Mouse (Mus musculus): ENCODE data around the gene Slc3a2. TPM values are rescaled to one million over a fixed set of nuclear protein-coding genes. Genes with fewer than 3 reads are reported as not detected.
"Not testable (repeated sequence)": the region's sequence is repeated elsewhere in the genome, so short reads cannot be mapped to it uniquely, and the experiment has no call there.

Gene Slc3a2
- polyA plus RNA-seq, 1 experiment, result 200 TPM

GRCm38 (mm10) chr19:8721378-8721777, 1.8 kb downstream of the Slc3a2 start:
- peak overlapping the region; percentile 86; the same call in 1 of the 2 replicates for H3K4me3 ChIP-seq (ENCODE audit: insufficient read depth, low read length)

GRCm38 (mm10) chr19:8719037-8719436, 4.1 kb downstream of the Slc3a2 start:
- not testable (repeated sequence) for H3K27ac ChIP-seq (ENCODE audit: insufficient read depth, low read length); H3K4me3 ChIP-seq (ENCODE audit: insufficient read depth, low read length); H3K4me1 ChIP-seq (ENCODE audit: control insufficient read depth, insufficient read depth, low read length)
- TF ChIP-seq CTCF (IDR thresholded peaks at IDR 0.05; ENCODE audit: extremely low read depth, insufficient read depth, low read length), result peak; percentile 9; the same call in 1 of the 2 replicates

More at GRCm38 (mm10) chr19:8721378-8721777, 1.8 kb downstream of the Slc3a2 start:
- H3K4me1 ChIP-seq (ENCODE audit: control insufficient read depth, insufficient read depth, low read length), result 0 out of 2 replicates have a peak, but pooled peaks cover 2% of the 10 kb centered on the region
- H3K27ac ChIP-seq (ENCODE audit: insufficient read depth, low read length), result no peak overlapping the region
- TF ChIP-seq CTCF (IDR thresholded peaks at IDR 0.05; ENCODE audit: extremely low read depth, insufficient read depth, low read length) (no peak), POLR2A (IDR thresholded peaks at IDR 0.05; ENCODE audit: extremely low read depth, insufficient read depth, low read length) (no peak)

DNA sequence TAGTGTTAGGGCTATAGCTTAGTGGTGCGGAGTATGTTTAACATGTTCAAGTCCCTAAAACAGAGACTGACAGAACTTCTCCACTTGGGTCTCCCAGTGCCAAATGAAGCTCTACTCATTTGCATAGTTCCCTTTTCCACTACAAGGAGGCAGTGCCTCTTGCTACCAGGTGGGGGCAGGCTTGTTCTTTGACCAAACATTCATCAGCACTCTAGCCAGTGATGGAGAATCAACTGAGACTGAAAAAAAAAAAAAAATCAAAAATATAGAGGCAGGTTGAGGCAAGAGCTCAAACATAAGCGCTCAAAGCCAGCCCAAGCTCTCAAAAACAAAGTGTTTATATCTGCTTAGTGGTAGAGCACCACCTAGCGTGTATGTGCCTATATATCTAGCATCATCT, 4.8 kb downstream of the Slc3a2 start:
- TF ChIP-seq POLR2A (IDR thresholded peaks at IDR 0.05; ENCODE audit: extremely low read depth, insufficient read depth, low read length), result no peak
- TF ChIP-seq CTCF (IDR thresholded peaks at IDR 0.05; ENCODE audit: extremely low read depth, insufficient read depth, low read length), result peak; percentile 66
- Histone ChIP-seq H3K4me1 (ENCODE audit: control insufficient read depth, insufficient read depth, low read length) (peaks cover 4% of the 10 kb centered on the region; the same call in 1 of the 2 replicates), H3K27ac (ENCODE audit: insufficient read depth, low read length) (no peak overlapping the region), H3K4me3 (ENCODE audit: insufficient read depth, low read length) (no peak overlapping the region)

- TF ChIP-seq POLR2A (IDR thresholded peaks at IDR 0.05; ENCODE audit: extremely low read depth, insufficient read depth, low read length), result no peak
- Histone ChIP-seq H3K4me3 (ENCODE audit: insufficient read depth, low read length) (no peak overlapping the region), H3K27ac (ENCODE audit: insufficient read depth, low read length) (no peak overlapping the region), H3K4me1 (ENCODE audit: control insufficient read depth, insufficient read depth, low read length) (peaks cover 6% of the 10 kb centered on the region; the same call in 1 of the 2 replicates)
Measured at GRCm38 (mm10) chr19:8716767-8717475, 6.2 kb downstream of the Slc3a2 start.

DNA sequence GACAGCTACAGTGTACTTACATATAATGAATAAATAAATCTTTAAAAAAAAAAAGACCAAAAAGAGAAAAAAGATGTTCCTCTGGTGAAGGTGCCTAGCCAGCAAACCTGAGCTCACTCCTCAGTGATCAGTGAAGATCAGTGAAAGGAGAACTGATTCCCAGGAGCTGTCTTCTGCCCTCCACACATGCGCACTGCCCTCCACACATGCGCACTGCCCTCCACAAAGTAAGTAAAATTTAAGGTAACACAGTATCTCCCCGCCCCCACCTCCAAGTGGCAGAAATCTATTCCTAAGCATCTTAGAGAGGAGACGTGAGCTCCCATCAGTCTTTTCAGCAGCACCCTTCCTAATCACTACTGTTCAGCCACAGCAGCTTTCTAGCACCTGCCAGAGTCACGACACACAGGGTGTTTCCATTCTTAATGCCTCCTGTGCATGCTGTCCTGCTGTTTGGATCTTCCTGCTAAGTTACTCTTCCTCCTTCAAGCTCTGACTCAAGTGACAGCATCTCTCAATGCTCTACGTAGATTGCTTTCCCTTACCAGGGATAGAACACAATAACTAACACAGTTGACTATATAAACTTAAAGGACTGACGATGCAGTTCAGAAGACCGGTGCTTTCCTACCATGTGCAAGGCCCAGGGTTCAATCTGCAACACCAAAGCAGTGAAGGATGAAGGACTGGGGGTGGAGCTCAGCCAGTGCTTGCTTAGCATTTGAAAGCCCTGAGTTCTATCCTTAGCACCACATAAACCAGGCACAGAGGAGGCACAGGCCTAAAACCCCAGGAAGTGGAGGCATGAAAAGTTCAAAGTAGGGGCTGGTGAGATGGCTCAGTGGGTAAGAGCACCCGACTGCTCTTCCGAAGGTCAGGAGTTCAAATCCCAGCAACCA, 7.1 kb downstream of the Slc3a2 start:
- Histone ChIP-seq H3K4me1 (ENCODE audit: control insufficient read depth, insufficient read depth, low read length) (peaks cover 9% of the 10 kb centered on the region; the same call in 1 of the 2 replicates), H3K27ac (ENCODE audit: insufficient read depth, low read length) (no peak overlapping the region), H3K4me3 (ENCODE audit: insufficient read depth, low read length) (no peak overlapping the region)
- no peak for TF ChIP-seq CTCF (IDR thresholded peaks at IDR 0.05; ENCODE audit: extremely low read depth, insufficient read depth, low read length)
- no peak for TF ChIP-seq POLR2A (IDR thresholded peaks at IDR 0.05; ENCODE audit: extremely low read depth, insufficient read depth, low read length)

GRCm38 (mm10) chr19:8714653-8715481, 8.3 kb downstream of the Slc3a2 start:
- peaks cover 10% of the 10 kb centered on the region; the same call in 1 of the 2 replicates for H3K4me1 ChIP-seq (ENCODE audit: control insufficient read depth, insufficient read depth, low read length)
- no peak for TF ChIP-seq POLR2A (IDR thresholded peaks at IDR 0.05; ENCODE audit: extremely low read depth, insufficient read depth, low read length)
- TF ChIP-seq CTCF (IDR thresholded peaks at IDR 0.05; ENCODE audit: extremely low read depth, insufficient read depth, low read length), result no peak
- no peak overlapping the region for H3K27ac ChIP-seq (ENCODE audit: insufficient read depth, low read length)
- no peak overlapping the region for H3K4me3 ChIP-seq (ENCODE audit: insufficient read depth, low read length)

DNA sequence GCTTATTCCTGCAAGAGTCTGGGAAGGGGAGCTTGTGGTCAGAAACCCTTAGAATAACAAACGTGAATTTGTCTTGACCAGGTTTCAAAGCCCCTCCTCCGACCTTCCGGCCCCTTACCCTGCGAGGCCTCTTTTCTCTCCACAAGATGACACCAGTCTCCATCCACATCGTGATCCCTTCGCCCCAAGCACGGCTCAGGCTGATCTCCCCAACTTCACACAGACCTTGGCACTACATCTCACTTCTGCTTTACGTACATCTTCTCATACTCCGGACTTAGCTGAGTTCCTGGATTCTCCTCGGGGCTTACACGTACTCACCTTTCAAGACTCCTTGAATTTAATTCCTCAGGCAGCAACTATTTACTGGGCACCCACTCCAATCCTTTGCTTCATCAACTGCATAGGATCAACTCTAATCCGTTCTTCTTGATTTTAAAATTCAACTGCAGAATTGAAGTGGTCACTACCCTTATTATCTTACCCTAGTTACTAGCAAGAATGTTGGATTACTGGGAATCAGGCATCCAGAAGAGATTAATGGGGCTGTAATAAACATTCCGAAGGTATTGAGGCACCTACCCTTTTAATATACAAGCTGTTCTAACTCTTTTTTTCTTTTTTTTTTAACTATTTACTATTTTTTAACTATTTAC, 9.0 kb downstream of the Slc3a2 start:
- H3K27ac ChIP-seq (ENCODE audit: insufficient read depth, low read length), result peak overlapping the region; percentile 5; the same call in 1 of the 2 replicates

GRCm38 (mm10) chr19:8713306-8713996, 9.7 kb downstream of the Slc3a2 start:
- Histone ChIP-seq H3K27ac (ENCODE audit: insufficient read depth, low read length) (peak overlapping the region; percentile 93), H3K4me3 (ENCODE audit: insufficient read depth, low read length) (peak overlapping the region; percentile 97), H3K4me1 (ENCODE audit: control insufficient read depth, insufficient read depth, low read length) (peaks cover 10% of the 10 kb centered on the region; the same call in 1 of the 2 replicates)
- TF ChIP-seq CTCF (IDR thresholded peaks at IDR 0.05; ENCODE audit: extremely low read depth, insufficient read depth, low read length) (peak; percentile 32; the same call in 1 of the 2 replicates), POLR2A (IDR thresholded peaks at IDR 0.05; ENCODE audit: extremely low read depth, insufficient read depth, low read length) (peak; percentile 91)

More for the DNA sequence above, 9.0 kb downstream of the Slc3a2 start:
- Histone ChIP-seq H3K4me3 (ENCODE audit: insufficient read depth, low read length) (peak overlapping the region; percentile 97), H3K4me1 (ENCODE audit: control insufficient read depth, insufficient read depth, low read length) (peaks cover 10% of the 10 kb centered on the region; the same call in 1 of the 2 replicates)
- TF ChIP-seq CTCF (IDR thresholded peaks at IDR 0.05; ENCODE audit: extremely low read depth, insufficient read depth, low read length), result no peak
- no peak for TF ChIP-seq POLR2A (IDR thresholded peaks at IDR 0.05; ENCODE audit: extremely low read depth, insufficient read depth, low read length)
